Mouse (Mus musculus): ENCODE measurements around the gene Sfrp5.

Sfrp5 gene

DNA sequence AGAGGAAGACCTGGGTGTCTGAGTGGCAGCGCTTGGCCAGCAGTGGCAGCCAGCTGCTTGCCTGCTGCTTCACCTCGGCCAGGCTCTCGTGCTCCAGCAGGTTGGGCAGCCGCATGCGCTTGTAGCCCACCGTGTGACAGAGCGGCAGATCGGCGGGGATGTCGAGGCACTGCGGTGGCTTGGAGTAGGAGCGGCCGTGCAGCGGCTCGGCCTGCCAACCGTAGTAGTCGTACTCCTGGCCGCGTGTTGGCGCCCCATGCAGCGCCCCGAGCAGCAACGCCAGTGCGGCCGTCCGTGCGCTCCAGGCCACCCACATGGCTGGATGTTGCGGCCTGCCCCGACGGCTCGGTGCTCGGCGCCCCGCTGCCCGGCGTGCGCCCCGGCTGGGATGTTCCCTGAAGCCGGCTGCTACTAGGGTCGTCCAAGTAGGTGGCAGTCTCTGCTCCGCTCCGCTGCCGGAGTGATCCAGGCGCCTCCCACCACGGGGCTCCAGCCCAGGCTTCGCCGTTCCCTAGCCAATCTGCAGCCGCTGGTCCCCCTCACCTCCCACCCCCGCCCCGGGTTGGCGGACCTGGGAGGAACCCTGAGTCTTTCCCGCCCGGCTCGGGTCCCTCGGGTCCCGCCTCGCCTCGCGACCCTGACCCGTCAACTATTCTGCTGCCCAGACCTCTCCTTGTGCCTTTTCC lies at the start of gene Sfrp5:
Gene Sfrp5 (minus strand): TSS at position 557 of the 686 bp plus-strand sequence.
- DNase-seq (ENCODE audit: low spot score in 2 of 2): no peak

GRCm38 (mm10) chr19:42249976-42250914 lies 48.2 kb upstream of the Sfrp5 start:
- no peak for DNase-seq (ENCODE audit: low spot score in 2 of 2)

DNA sequence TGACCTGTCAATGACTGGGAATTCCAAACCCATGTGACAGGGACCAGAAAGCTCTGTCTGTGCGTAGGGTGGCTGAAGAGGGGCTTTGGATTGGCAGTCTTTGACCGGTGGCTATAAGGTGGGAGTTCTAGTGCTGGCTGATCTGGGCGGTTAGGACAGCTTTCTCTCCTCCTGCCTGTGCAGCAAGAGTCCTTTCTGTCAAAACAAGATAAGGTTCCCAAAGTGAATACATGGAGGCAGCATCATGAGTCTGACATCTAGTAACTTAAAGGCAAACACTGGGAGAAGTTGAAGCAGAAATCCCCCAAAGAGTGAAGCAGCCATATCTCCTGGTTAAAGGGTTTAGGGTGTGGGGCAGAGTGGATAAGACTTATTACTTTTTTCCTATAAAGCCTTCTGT lies 45.5 kb upstream of the Sfrp5 start, which contains the start of gene Golga7b:
Gene Golga7b (plus strand): TSS at position 56 of the 400 bp plus-strand sequence.
- DNase-seq (ENCODE audit: low spot score in 2 of 2): no peak

- DNase-seq (ENCODE audit: low spot score in 2 of 2): no peak
Observed at GRCm38 (mm10) chr19:42246626-42247025, 44.6 kb upstream of the Sfrp5 start.

DNA sequence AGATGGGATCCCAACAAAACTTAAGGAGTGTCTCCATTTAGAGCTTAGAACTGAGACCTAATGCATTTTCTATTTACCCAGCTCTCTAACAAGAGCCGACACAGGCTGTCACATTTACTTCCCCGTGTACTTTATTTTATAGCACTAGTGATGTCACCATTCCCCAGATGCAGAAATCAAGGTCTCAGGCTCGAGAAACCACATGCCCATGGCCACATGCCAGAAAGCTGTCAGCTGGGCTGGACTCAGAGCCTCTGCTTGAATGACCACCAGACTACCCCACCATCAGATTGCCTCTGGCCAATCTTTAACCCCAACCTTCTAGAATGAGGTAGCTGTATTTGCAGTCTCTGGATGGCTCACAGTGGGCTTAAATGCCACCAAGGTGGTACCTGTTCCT lies 41.3 kb upstream of the Sfrp5 start:
- DNase-seq (ENCODE audit: low spot score in 2 of 2): no peak

DNA sequence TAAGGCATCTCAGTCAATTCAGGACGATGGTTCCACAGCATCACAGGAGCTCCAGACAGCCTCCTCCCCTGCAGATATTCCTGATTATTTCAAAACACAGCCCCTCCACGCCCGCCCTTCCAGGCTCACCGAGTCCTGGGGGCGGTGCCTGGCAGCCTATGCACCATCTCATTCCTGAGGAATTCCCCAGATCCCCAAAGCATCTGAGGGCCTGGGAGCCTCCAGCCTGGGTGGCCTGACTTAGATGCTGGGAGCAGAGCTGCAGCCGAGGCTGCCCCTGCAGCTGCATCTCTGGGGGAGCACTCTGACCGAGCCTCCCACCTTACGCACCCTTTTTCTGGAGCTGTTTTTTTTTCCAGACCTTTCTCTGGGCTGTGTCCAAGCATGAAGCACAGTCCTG lies 38.8 kb upstream of the Sfrp5 start:
- no peak for DNase-seq (ENCODE audit: low spot score in 2 of 2)

DNA sequence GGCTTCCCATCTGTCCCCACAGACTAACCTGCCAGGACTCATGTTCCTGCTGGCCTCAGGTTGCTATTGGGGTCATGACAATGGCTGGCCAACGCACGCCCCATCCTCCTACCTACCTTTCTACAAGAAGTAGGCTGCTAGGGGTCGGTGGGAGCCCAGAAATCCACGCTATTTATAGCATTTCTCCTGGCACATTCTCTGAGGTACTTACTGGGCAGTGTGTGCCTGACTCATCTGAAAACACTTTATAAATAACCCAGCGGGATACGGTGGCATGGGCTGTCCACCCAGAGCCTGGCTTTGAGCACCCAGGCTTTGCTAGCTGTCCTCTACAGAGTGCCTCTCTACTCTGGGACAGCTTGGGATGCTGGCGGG lies 36.3 kb upstream of the Sfrp5 start:
- no peak for DNase-seq (ENCODE audit: low spot score in 2 of 2)

GRCm38 (mm10) chr19:42237602-42238340 lies 35.7 kb upstream of the Sfrp5 start:
- peak in 1 of 2 experiments; percentile 20 for DNase-seq (ENCODE audit: low spot score in 2 of 2)

GRCm38 (mm10) chr19:42230986-42231385 lies 28.9 kb upstream of the Sfrp5 start:
- no peak for DNase-seq (ENCODE audit: low spot score in 2 of 2)

GRCm38 (mm10) chr19:42230288-42230568 lies 28.2 kb upstream of the Sfrp5 start:
- DNase-seq (ENCODE audit: low spot score in 2 of 2): no peak

GRCm38 (mm10) chr19:42229499-42230287 lies 27.6 kb upstream of the Sfrp5 start:
- no peak for DNase-seq (ENCODE audit: low spot score in 2 of 2)

DNA sequence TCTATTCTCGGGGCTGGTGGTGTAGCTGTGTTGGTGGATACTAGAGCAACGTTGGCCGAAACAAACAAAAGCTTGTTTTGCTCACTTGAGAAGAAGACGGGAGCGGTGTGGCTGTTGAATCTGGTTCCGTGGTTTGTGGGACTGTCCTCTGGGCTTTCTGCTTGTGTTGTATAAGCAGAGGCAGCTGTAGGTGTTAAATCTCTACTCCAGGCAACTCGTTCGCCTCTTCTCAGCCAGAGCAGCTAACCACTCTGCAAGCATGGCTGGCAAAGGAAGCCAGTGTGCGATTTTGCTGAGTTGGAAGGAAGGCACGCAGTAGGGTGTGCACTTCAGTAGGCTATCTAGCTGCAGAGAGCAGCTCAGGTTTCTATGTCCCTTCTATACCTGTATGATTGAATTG lies 24.4 kb upstream of the Sfrp5 start:
- DNase-seq (ENCODE audit: low spot score in 2 of 2): no peak

- DNase-seq (ENCODE audit: low spot score in 2 of 2): peak in 1 of 2 experiments; percentile 36
Observed at GRCm38 (mm10) chr19:42217374-42217763, 15.3 kb upstream of the Sfrp5 start.

- DNase-seq (ENCODE audit: low spot score in 2 of 2): no peak
Observed at GRCm38 (mm10) chr19:42216699-42217373, 14.8 kb upstream of the Sfrp5 start.

GRCm38 (mm10) chr19:42214601-42215000 lies 12.5 kb upstream of the Sfrp5 start:
- DNase-seq (ENCODE audit: low spot score in 2 of 2): no peak

- DNase-seq (ENCODE audit: low spot score in 2 of 2): no peak
Observed at GRCm38 (mm10) chr19:42211936-42212335, 9.9 kb upstream of the Sfrp5 start.

GRCm38 (mm10) chr19:42209976-42210375 lies 7.9 kb upstream of the Sfrp5 start:
- DNase-seq (ENCODE audit: low spot score in 2 of 2): no peak

DNA sequence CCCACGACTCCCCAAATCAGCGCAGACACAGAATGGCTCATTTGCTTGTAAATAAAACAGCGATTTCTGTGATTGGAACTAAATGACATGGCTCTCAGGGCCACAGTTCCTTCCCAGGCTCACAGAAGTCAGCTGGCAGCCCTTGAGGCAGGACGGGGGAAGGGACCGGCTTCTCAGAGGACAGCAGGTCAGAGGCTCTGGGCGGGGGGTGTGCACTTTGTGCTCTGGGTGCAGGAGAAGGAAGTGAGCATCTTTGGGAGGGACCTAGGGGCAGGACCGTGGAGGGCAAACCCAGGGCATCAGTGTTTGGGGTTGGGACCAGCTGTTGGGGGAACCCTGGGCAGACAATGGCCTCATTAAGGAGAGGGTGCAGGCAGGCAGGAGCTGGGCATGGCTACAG lies 7.4 kb upstream of the Sfrp5 start:
- DNase-seq (ENCODE audit: low spot score in 2 of 2): no peak

- no peak for DNase-seq (ENCODE audit: low spot score in 2 of 2)
Observed at GRCm38 (mm10) chr19:42205201-42205600, 3.1 kb upstream of the Sfrp5 start.

DNA sequence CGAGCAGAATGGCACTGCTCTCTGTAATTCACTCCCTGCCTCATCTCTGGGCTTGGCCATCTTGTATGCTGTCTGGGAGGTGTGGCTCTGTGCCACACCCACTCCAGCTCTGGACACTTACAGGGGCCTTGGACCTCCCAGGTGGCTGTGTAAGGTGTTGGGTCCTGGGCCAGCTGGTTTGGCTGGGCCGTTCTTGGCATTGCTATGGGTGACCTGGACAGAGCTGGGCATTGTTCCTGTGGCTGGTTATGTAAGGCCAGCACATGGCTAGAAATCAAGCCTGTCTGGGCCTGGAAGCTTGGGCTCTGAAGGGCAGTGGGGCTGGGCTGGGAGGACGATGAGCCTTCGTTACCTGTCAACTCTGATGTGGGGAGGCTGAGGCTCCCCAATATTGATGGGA lies 2.3 kb upstream of the Sfrp5 start:
- no peak for DNase-seq (ENCODE audit: low spot score in 2 of 2)

DNA sequence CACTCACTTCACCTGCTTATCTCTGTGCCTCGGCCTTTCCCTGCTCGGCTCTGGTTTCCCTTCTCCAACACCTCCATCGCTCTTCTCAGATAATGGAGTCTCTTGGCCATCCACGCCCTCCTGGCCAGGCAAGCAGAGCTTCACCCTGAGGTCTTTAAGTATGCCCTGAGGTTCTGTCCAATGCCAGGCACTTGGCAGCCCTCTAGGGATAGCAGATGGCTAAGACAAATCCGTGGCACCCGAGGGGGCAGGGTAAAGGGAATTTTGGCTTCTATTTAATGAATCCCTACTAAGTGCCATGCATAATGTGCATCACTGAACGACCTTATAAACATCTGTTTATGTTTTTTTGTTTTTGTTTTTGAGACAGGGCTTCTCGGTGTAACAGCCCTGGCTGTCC lies 415 bp upstream of the Sfrp5 start:
- DNase-seq (ENCODE audit: low spot score in 2 of 2): no peak
